Mouse (Mus musculus) myocyte (in vitro differentiated cells): ENCODE results near the gene Fen1.

Experiments
- CEBPB ChIP-seq: IDR thresholded peaks from 2 replicates; pipeline ENCODE4 v1.6.1; 2011; ENCODE audit warnings: mild to moderate bottlenecking, moderate library complexity; ENCODE audit not compliant: poor library complexity, insufficient read depth, severe bottlenecking
- E2F4 ChIP-seq: IDR thresholded peaks from one replicate; pipeline ENCODE4 v1.6.1; 2011; ENCODE audit warnings: mild to moderate bottlenecking, control low read depth, moderate library complexity; ENCODE audit not compliant: insufficient read depth
- MAX ChIP-seq: IDR thresholded peaks from one replicate; pipeline ENCODE4 v1.6.1; 2011; ENCODE audit warnings: low read depth, mild to moderate bottlenecking, control low read depth
- MYOD1 ChIP-seq, 3 experiments: IDR thresholded peaks; one replicate each; pipeline ENCODE4 v1.6.1; 2011; ENCODE audit warnings: control low read depth in 2 of 3, low read depth in 2 of 3, mild to moderate bottlenecking in 2 of 3, moderate library complexity in 1 of 3; ENCODE audit not compliant: insufficient read length in 2 of 3, control insufficient read depth in 1 of 3
- MYOG ChIP-seq, 3 experiments: IDR thresholded peaks; one replicate each; pipeline ENCODE4 v1.6.1; 2011; ENCODE audit warnings: control low read depth in 2 of 3, low read depth in 2 of 3, mild to moderate bottlenecking in 2 of 3; ENCODE audit not compliant: insufficient read length in 2 of 3, control insufficient read depth in 1 of 3, insufficient read depth in 1 of 3
- POLR2A ChIP-seq: IDR thresholded peaks from one replicate; pipeline ENCODE4 v1.6.1; 2011; ENCODE audit warnings: low read depth, mild to moderate bottlenecking, control low read depth, moderate library complexity; ENCODE audit not compliant: insufficient read length
- POLR2AphosphoS2 ChIP-seq: IDR thresholded peaks from one replicate; pipeline ENCODE4 v1.6.1; 2011; ENCODE audit warnings: low read depth, control low read depth; ENCODE audit not compliant: insufficient read length
- REST ChIP-seq: IDR thresholded peaks from one replicate; pipeline ENCODE4 v1.6.1; 2011; ENCODE audit warnings: mild to moderate bottlenecking, control low read depth, moderate library complexity; ENCODE audit not compliant: insufficient read depth, insufficient read length
- SRF ChIP-seq: IDR thresholded peaks from one replicate; pipeline ENCODE4 v1.6.1; 2011; ENCODE audit warnings: low read depth; ENCODE audit not compliant: control insufficient read depth, insufficient read length
- TCF12 ChIP-seq: IDR thresholded peaks from one replicate; pipeline ENCODE4 v1.6.1; 2011; ENCODE audit warnings: mild to moderate bottlenecking, control low read depth; ENCODE audit not compliant: poor library complexity, insufficient read depth, severe bottlenecking
- USF1 ChIP-seq: IDR thresholded peaks from one replicate; pipeline ENCODE4 v1.6.1; 2011; ENCODE audit warnings: low read depth, mild to moderate bottlenecking, control low read depth, moderate library complexity

GRCm38 (mm10) chr19:10203848-10204615, at the start of gene Fen1, which contains the start of gene Tmem258:
- TF ChIP-seq POLR2A (peak; percentile 79), TCF12 (no peak), MYOG (IDR thresholded peaks at IDR 0.05; ENCODE audit: control insufficient read depth in 1 of 3, insufficient read depth in 1 of 3, insufficient read length in 2 of 3, low read depth in 2 of 3) (no peak), MYOD1 (IDR thresholded peaks at IDR 0.05; ENCODE audit: control insufficient read depth in 1 of 3, insufficient read length in 2 of 3, low read depth in 2 of 3) (no peak), MAX (no peak), USF1 (peak; percentile 99), SRF (no peak), E2F4 (peak; percentile 98), REST (no peak), POLR2AphosphoS2 (peak; percentile 79), CEBPB (no peak)
